Mouse (Mus musculus): ENCODE data around the gene Itga4.

- TF ChIP-seq CTCF (conservative IDR thresholded peaks at IDR 0.05; ENCODE audit: insufficient read depth, insufficient read length, low read depth, low read length) (no peak), POLR2A (IDR thresholded peaks at IDR 0.05; ENCODE audit: low read depth, low read length) (no peak)
Observed at GRCm38 (mm10) chr2:79334661-79335060, 79.4 kb downstream of the Itga4 start.

All from kidney, adult 2 months (tissue).